Mouse (Mus musculus) cerebral cortex, adult 2 months (tissue): ENCODE results near the gene Pde6d.

Source experiments
- WGBS: fragments of 180-500 bp; shearing (Covaris S2); methylation state at CpG from one replicate; pipeline ENCODE4 v1.1.7; 2018; 5-methylcytosine and 5-hydroxymethylcytosine counted together

The Pde6d gene

GRCm38 (mm10) chr1:86582451-86583096 lies at the start of gene Pde6d, which contains the start of gene Cops7b:
Gene Pde6d, minus strand, starts transcription at chr1:86582629.
Gene Cops7b, plus strand, starts transcription at chr1:86582904.
- WGBS: under 1% methylated on average over 26 of the region's 26 CpGs

DNA sequence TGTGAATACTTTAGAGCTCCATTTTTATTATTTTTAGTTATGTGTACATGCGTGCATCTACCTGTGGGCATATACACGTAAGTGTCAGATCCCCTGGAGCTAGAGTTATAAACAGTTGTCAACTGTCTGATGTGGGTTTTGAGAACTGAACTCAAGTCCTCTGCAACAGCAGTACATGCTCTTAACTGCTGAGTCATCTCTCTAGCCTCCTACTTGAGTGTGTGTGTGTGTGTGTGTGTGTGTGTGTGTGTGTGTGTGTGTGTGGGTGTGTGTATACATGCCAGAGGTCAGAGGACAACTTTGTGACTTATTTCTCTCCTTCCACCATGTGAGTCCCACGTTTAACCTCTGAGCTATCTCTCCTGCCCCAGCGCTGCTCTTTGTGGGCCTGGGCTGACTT lies 48.1 kb upstream of the Pde6d start:
- 90% methylated on average over 4 of the region's 4 CpGs for WGBS

GRCm38 (mm10) chr1:86629936-86630335 lies 47.5 kb upstream of the Pde6d start:
- WGBS: 64% methylated on average over 4 of the region's 4 CpGs

- 83% methylated on average over 3 of the region's 3 CpGs for WGBS
Measured at GRCm38 (mm10) chr1:86628270-86628669, 45.8 kb upstream of the Pde6d start.

- WGBS: 61% methylated on average over 16 of the region's 16 CpGs
Measured at GRCm38 (mm10) chr1:86623001-86624000, 40.9 kb upstream of the Pde6d start.

DNA sequence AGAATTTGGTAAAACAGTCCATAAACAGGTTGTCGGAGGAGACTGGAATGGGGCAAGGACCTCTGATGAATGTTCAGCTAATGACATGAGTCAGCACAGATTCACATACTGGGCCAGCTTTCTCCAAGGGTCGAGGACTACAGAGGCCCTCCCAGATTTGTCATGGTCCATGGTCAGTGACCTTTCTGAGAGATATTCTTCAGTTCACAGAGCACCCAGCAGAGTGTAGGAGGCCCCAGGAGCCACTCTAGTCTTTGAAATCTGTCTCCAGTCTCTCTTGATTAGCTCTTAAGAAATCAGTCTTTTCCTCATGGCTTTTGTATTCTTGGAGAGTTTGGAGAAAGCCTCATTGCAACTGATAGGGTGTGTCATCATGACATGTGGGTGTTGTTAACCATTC lies 39.9 kb upstream of the Pde6d start:
- WGBS: 93% methylated on average over 2 of the region's 2 CpGs

- WGBS: 63% methylated on average over 10 of the region's 10 CpGs
Measured at GRCm38 (mm10) chr1:86618454-86619125, 36.2 kb upstream of the Pde6d start.

- WGBS: 66% methylated on average over 1 of the region's 1 CpGs
Measured at GRCm38 (mm10) chr1:86612081-86612480, 29.7 kb upstream of the Pde6d start.

- WGBS: 88% methylated on average over 1 of the region's 1 CpGs
Measured at GRCm38 (mm10) chr1:86610954-86611353, 28.5 kb upstream of the Pde6d start.

GRCm38 (mm10) chr1:86600117-86600516 lies 17.7 kb upstream of the Pde6d start:
- 77% methylated on average over 2 of the region's 2 CpGs for WGBS

GRCm38 (mm10) chr1:86598516-86598915 lies 16.1 kb upstream of the Pde6d start:
- 49% methylated on average over 3 of the region's 3 CpGs for whole genome bisulfite sequencing

- 58% methylated on average over 6 of the region's 6 CpGs for WGBS
Measured at GRCm38 (mm10) chr1:86596512-86596911, 14.1 kb upstream of the Pde6d start.

- 84% methylated on average over 6 of the region's 6 CpGs for WGBS
Measured at GRCm38 (mm10) chr1:86595315-86595714, 12.9 kb upstream of the Pde6d start.

DNA sequence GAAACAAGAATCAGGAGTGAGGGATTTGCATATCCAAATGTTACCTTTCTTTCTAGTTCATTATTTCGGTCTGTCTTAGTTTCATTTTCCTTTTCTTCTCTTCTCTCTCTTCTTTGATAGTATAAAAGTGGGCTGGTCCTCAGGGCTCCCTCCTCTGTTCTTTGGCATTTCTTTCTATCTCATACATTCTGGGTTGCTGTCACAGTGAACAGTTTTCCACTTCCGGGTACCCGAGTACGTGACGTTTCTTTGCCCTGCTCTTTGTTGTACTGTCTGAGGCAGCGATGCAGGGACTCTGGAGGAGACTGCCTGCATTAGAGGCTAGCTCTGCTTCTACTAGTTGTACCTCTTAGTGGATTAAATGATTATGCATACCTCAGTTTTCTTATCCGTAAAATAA lies 12.1 kb upstream of the Pde6d start:
- 84% methylated on average over 7 of the region's 7 CpGs for WGBS

DNA sequence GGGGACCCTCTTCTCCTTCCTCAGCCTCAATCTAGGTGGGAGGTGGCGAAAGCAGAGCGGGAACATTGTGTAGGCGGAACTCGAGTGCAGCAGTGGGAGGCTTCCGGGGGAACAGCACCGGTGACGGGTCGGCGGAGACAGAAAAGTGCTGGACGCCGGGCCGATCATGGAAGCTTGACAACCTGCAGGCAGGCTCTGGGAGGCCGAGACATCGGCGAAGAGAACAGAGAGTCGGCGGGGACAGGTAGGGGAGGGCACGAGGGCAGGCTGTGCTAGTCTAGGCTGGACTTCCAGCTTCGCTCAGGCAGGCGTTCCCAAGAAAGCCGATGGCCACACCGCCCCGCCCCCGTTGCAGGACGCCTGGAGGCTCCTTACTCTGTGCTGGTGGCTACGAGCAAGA lies 4.6 kb upstream of the Pde6d start:
- WGBS: under 1% methylated on average over 26 of the region's 26 CpGs

GRCm38 (mm10) chr1:86583709-86584108 lies 1.3 kb upstream of the Pde6d start:
- 74% methylated on average over 2 of the region's 2 CpGs for whole genome bisulfite sequencing

DNA sequence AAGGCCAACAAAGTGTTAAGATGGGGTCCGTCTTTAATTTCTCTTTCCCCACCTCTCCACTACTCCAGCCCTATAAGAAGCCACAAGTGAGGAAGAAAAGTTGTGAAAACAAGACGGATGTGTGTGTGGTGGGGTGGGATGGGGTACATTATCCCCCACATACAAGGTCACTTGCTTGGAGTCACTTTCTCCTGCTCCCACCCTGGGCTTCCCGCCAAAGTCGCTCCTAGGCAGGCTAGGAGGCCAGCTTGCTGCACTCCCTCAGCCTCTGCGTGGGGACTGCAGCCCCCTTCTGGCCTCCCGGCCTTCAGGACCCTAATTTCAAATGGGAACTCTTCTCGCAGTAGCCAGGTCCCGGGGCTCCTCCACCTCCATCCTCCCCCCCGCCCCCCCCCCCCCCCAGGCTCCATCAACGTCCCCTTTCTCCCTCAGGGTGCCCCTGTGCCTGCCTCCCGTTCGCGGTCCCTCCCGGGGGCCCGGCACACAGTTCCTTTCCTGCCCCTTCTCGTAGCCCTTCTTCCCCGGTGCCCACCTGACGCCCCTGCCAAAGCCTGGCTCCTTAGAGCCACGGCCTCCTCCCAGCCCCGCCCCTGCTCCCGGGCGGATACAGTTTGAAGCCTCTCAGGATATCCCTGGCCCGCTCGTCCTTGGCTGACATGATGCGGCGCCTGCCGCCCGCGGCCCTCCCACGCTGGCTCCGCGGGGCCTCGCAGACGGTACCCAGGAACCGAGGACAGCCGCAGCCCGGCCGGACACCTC lies 558 bp downstream of the Pde6d start:
- WGBS: 1% methylated on average over 34 of the region's 38 CpGs

GRCm38 (mm10) chr1:86580426-86580825 lies 2.0 kb downstream of the Pde6d start:
- WGBS: 77% methylated on average over 6 of the region's 6 CpGs

DNA sequence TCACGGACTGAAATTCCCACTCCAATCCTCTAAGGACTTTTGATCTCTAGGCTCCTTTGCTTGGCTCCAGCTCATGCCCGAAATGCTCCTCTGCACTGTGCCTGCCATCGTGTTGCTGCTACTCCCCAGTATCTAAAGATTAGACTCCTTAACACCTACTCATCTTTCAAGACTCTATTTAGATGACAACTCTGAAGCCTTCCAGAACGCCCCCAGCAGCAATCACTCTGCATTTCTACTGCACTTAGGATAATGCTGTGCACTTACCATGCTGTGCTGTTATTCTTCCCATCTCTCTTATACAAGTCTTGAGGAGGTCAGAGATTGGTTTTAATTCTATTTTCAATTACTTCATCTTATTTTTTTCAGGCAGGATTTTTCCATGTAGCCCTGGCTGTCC lies 10.5 kb downstream of the Pde6d start:
- WGBS: 58% methylated on average over 4 of the region's 4 CpGs

GRCm38 (mm10) chr1:86571381-86571780 lies 11.0 kb downstream of the Pde6d start:
- WGBS: 87% methylated on average over 2 of the region's 2 CpGs

DNA sequence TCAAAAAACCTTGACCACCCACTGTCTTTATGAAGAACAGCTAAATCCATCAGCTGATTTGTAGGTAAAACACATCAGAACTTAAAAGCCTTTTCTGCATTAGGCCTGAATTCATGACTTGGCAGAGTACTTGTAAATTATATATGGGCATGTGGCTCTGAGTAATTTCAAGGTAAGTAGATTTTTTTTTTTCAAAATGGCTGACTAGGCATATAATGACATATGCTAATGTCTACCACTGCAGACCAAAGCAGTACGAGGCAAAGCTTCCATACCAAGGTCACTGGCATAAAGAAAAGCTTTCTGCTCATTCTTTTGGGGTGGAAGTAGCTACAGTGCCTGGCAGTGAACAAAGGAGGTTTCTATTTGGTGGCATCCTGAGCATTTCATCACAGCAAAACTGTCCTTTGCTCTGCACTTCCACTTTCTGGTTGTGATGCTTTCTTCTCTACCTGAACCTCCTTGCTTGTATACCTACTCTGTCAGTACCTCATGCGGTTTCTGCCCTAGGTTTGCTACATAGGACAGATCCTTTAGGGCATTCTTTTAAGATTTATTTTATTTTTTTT lies 13.1 kb downstream of the Pde6d start:
- WGBS: 91% methylated on average over 2 of the region's 2 CpGs
